Mouse (Mus musculus) forebrain, embryonic 10.5 days (tissue): ENCODE data around the gene Hand2. TPM values are rescaled to one million over a fixed set of nuclear protein-coding genes. Genes with fewer than 3 reads are reported as not detected.
A peak's percentile ranks its signal among the peaks of the same experiment; 100 is the strongest.

Source experiments
- DNase-seq: peaks from one replicate; pipeline ENCODE4 v3.0.0-alpha.2; 2017; ENCODE audit warnings: low spot score; ENCODE audit errors: extremely low spot score
- H3K27ac ChIP-seq: fragments of 300-500 bp; sonication (generic); 2 replicates; pipeline ENCODE4 v1.5.1; 2016; ENCODE audit warnings: mild to moderate bottlenecking
- H3K27me3 ChIP-seq: fragments of 300-500 bp; sonication (generic); 2 replicates; pipeline ENCODE4 v1.6.1; 2016; ENCODE audit warnings: mild to moderate bottlenecking; ENCODE audit not compliant: poor library complexity, severe bottlenecking
- H3K36me3 ChIP-seq: fragments of 300-500 bp; sonication (generic); replicated peaks from 2 replicates; pipeline ENCODE4 v1.6.1; 2016; ENCODE audit warnings: mild to moderate bottlenecking, moderate library complexity
- H3K4me1 ChIP-seq: fragments of 300-500 bp; sonication (generic); 2 replicates; pipeline ENCODE4 v1.6.1; 2016
- H3K4me3 ChIP-seq: fragments of 300-500 bp; sonication (generic); 2 replicates; pipeline ENCODE4 v1.5.1; 2016; ENCODE audit warnings: mild to moderate bottlenecking, moderate library complexity
- H3K9me3 ChIP-seq: fragments of 300-500 bp; sonication (generic); 2 replicates; pipeline ENCODE4 v1.6.1; 2016; ENCODE audit warnings: mild to moderate bottlenecking, moderate library complexity
- WGBS: fragments of 180-500 bp; shearing (Covaris S2); methylation state at CpG from one replicate; pipeline ENCODE4 v1.1.7; 2016; 5-methylcytosine and 5-hydroxymethylcytosine counted together
- polyA plus RNA-seq: library from polyadenylated mRNA; unstranded; fragments of >200 nt; fragmentation: Nextera tagmentation; extraction: Ambion mirVana; gene quantifications from 2 replicates; pipeline ENCODE4 v1.2.1, GENCODE M21; 2016

The Hand2 gene
- polyA plus RNA-seq: not detected in 2 replicates

GRCm38 (mm10) chr8:57320851-57321743, at the start of gene Hand2:
TSS of gene Hand2 (plus strand) at chr8:57320983.
- Histone ChIP-seq H3K9me3 (no peaks in the 10 kb centered on the region), H3K4me1 (peaks cover 17% of the 10 kb centered on the region), H3K4me3 (peak within 1 kb of the TSS; percentile 49), H3K27ac (no peak within 1 kb of the TSS), H3K36me3 (no peaks in the 10 kb centered on the region), H3K27me3 (peaks cover 100% of the 10 kb centered on the region)
- under 1% methylated on average over 83 of the region's 83 CpGs for WGBS
- peak; percentile 62 for DNase-seq

DNA sequence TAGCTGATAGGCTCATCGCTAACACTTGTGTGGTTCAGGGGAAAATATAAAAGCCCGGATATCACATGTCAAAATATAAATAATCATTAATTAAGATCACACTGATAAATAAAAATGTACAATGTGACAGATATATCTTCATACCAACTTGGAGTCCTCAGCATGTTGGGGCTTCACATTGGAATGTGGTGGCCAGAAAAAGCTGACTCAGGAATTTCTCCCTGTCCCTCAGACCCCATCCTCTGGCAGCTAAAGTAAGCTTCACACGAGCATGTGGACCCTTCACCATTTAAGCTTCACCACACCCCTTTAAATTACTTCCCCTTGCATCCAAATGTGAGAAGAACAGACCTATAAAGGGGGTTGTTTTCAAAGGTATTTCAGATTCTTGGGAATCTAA, 47.7 kb upstream of the Hand2 start:
- H3K27ac ChIP-seq: no peak overlapping the region
- no peak overlapping the region for H3K4me3 ChIP-seq
- no peaks in the 10 kb centered on the region for H3K4me1 ChIP-seq
- no peaks in the 10 kb centered on the region for H3K9me3 ChIP-seq
- H3K36me3 ChIP-seq: no peaks in the 10 kb centered on the region
- DNase-seq: no peak
- WGBS: 84% methylated on average over 3 of the region's 3 CpGs
- H3K27me3 ChIP-seq: no peaks in the 10 kb centered on the region

DNA sequence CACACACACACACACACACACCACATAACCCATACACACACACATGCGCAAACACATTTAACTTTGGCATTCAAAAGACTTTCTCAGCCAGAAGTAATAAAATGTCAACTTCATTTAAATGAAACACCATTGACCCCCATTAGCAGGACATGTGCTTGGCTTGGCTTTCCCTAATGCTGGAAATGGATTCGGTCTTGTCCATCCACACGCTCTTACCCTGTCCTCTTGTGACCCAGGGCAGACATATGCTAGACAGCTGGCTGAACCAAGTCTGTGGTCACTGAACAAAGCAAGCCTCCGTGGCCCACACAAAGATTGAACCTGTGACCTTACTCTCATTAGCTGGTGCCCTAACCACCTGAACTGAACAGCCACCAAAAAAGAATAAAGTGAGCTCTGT, 27.3 kb upstream of the Hand2 start:
- Histone ChIP-seq H3K4me3 (no peak overlapping the region), H3K4me1 (no peaks in the 10 kb centered on the region), H3K9me3 (no peaks in the 10 kb centered on the region), H3K27ac (no peak overlapping the region), H3K36me3 (no peaks in the 10 kb centered on the region), H3K27me3 (no peaks in the 10 kb centered on the region)
- 81% methylated on average over 4 of the region's 4 CpGs for WGBS
- DNase-seq: no peak

DNA sequence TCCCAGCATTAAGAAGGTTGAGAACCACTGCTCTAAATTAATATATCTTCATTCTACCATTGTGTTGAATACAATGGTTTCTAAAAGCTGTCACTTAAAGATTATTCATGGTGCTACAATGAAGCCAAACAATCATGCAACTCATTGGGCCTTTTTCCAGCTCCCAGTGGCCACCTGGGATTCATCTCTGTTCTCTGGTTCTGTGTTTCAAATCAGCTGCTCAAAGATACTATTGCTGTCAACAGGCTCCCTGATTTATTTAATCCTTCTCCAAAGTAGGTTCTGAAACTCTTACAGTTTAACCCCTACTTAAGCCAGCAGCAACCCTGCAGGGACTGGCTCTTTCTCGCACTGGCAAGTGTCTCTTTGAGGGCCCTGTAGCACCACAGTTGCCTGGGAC, 17.3 kb upstream of the Hand2 start:
- Histone ChIP-seq H3K4me3 (no peak overlapping the region), H3K36me3 (no peaks in the 10 kb centered on the region), H3K9me3 (no peaks in the 10 kb centered on the region), H3K27ac (no peak overlapping the region), H3K4me1 (no peaks in the 10 kb centered on the region), H3K27me3 (peaks cover 18% of the 10 kb centered on the region)
- 63% methylated on average over 1 of the region's 1 CpGs for WGBS
- no peak for DNase-seq

DNA sequence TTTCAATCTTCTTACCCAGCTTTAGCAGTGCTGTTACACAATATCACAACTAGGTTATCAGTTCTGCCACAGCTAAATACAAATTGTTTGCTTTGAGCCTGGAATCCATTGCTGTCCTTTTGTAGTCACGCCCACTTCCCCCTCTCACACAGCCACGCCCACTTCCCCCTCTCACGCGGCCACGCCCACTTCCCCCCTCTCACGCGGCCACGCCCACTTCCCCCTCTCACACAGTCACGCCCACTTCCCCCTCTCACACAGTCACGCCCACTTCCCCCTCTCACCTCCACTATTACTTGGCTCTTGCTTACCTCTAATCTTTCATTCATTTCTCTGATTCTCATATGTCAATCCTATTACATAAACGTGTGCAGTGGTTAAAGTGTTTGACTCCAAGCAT, 15.8 kb upstream of the Hand2 start:
- no peak for DNase-seq
- Histone ChIP-seq H3K4me3 (no peak overlapping the region), H3K9me3 (no peaks in the 10 kb centered on the region), H3K27me3 (peaks cover 32% of the 10 kb centered on the region), H3K4me1 (no peaks in the 10 kb centered on the region), H3K27ac (no peak overlapping the region), H3K36me3 (no peaks in the 10 kb centered on the region)
- 61% methylated on average over 11 of the region's 11 CpGs for WGBS

GRCm38 (mm10) chr8:57306441-57306840, 14.3 kb upstream of the Hand2 start:
- Histone ChIP-seq H3K4me1 (no peaks in the 10 kb centered on the region), H3K27ac (no peak overlapping the region), H3K4me3 (no peak overlapping the region), H3K36me3 (no peaks in the 10 kb centered on the region), H3K9me3 (no peaks in the 10 kb centered on the region), H3K27me3 (peaks cover 47% of the 10 kb centered on the region)
- 16% methylated on average over 1 of the region's 1 CpGs for WGBS
- no peak for DNase-seq

- Histone ChIP-seq H3K4me3 (no peak overlapping the region), H3K9me3 (no peaks in the 10 kb centered on the region), H3K27me3 (peaks cover 82% of the 10 kb centered on the region), H3K4me1 (peaks cover 11% of the 10 kb centered on the region), H3K36me3 (no peaks in the 10 kb centered on the region), H3K27ac (no peak overlapping the region)
- no peak for DNase-seq
- 3% methylated on average over 1 of the region's 1 CpGs for WGBS
Observed at GRCm38 (mm10) chr8:57309844-57310485, 10.8 kb upstream of the Hand2 start.

GRCm38 (mm10) chr8:57312031-57312981, 8.5 kb upstream of the Hand2 start:
- H3K4me3 ChIP-seq: peak overlapping the region; percentile 39
- peaks cover 100% of the 10 kb centered on the region for H3K27me3 ChIP-seq
- WGBS: under 1% methylated on average over 30 of the region's 30 CpGs
- peaks cover 11% of the 10 kb centered on the region for H3K4me1 ChIP-seq
- no peak overlapping the region for H3K27ac ChIP-seq
- H3K36me3 ChIP-seq: no peaks in the 10 kb centered on the region
- H3K9me3 ChIP-seq: no peaks in the 10 kb centered on the region
- DNase-seq: peak; percentile 54

DNA sequence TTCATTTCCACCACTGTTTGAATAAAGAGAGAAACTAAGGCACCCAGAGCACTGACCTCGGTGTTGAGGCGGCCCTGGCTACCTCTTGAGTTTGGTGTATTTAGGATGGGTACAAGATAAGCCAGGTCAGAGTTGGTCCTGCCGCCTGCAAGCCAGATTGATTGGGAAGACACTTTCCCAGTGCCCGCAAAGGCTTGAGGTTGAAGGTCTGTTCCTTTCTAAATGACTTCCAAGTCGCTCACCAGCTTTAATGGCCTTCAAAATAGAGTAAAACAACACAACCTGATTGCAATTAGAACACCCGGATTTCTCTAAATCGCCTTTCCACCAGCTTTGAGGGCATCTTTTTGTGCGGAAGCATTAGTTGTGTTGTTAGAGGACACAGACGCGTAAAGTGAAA, 7.2 kb upstream of the Hand2 start:
- no peak for DNase-seq
- Histone ChIP-seq H3K4me3 (no peak overlapping the region), H3K9me3 (no peaks in the 10 kb centered on the region), H3K36me3 (no peaks in the 10 kb centered on the region), H3K27me3 (peaks cover 100% of the 10 kb centered on the region), H3K4me1 (peaks cover 11% of the 10 kb centered on the region), H3K27ac (no peak overlapping the region)
- WGBS: 1% methylated on average over 10 of the region's 10 CpGs

GRCm38 (mm10) chr8:57314216-57314615, 6.6 kb upstream of the Hand2 start:
- 0% methylated on average over 10 of the region's 10 CpGs for WGBS
- peak; percentile 47 for DNase-seq
- Histone ChIP-seq H3K4me1 (peaks cover 11% of the 10 kb centered on the region), H3K9me3 (no peaks in the 10 kb centered on the region), H3K36me3 (no peaks in the 10 kb centered on the region), H3K4me3 (no peak overlapping the region), H3K27me3 (peaks cover 100% of the 10 kb centered on the region), H3K27ac (no peak overlapping the region)

GRCm38 (mm10) chr8:57315471-57315870, 5.3 kb upstream of the Hand2 start:
- H3K4me1 ChIP-seq: peaks cover 11% of the 10 kb centered on the region
- H3K9me3 ChIP-seq: no peaks in the 10 kb centered on the region
- no peaks in the 10 kb centered on the region for H3K36me3 ChIP-seq
- 6% methylated on average over 3 of the region's 3 CpGs for WGBS
- no peak overlapping the region for H3K4me3 ChIP-seq
- no peak overlapping the region for H3K27ac ChIP-seq
- peaks cover 100% of the 10 kb centered on the region for H3K27me3 ChIP-seq
- no peak for DNase-seq

DNA sequence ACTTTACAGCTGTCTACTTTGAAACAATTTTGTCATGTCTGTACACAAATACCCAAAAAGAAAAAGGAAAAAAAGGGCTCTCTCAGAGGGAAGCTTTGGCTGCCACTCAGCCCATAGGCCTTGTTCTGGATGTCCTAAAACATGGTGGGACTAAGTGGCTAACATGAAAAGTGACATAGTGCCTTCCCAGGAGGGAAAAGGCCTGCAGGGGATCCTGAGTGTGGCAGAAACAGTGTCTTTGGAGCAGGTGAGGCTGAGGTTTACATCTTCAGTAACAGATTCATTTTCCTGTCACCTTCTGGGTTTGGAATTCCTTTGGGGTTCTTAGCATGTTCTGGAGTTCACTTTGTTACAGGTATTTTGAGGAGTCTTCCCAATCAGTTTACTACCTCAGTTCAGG, 3.7 kb upstream of the Hand2 start:
- H3K27ac ChIP-seq: no peak overlapping the region
- no peaks in the 10 kb centered on the region for H3K9me3 ChIP-seq
- peaks cover 100% of the 10 kb centered on the region for H3K27me3 ChIP-seq
- DNase-seq: no peak
- no peaks in the 10 kb centered on the region for H3K36me3 ChIP-seq
- H3K4me1 ChIP-seq: peaks cover 26% of the 10 kb centered on the region
- no peak overlapping the region for H3K4me3 ChIP-seq
